8 mouse cellular contexts compared by ENCODE assay signal in the genomic region with DNA sequence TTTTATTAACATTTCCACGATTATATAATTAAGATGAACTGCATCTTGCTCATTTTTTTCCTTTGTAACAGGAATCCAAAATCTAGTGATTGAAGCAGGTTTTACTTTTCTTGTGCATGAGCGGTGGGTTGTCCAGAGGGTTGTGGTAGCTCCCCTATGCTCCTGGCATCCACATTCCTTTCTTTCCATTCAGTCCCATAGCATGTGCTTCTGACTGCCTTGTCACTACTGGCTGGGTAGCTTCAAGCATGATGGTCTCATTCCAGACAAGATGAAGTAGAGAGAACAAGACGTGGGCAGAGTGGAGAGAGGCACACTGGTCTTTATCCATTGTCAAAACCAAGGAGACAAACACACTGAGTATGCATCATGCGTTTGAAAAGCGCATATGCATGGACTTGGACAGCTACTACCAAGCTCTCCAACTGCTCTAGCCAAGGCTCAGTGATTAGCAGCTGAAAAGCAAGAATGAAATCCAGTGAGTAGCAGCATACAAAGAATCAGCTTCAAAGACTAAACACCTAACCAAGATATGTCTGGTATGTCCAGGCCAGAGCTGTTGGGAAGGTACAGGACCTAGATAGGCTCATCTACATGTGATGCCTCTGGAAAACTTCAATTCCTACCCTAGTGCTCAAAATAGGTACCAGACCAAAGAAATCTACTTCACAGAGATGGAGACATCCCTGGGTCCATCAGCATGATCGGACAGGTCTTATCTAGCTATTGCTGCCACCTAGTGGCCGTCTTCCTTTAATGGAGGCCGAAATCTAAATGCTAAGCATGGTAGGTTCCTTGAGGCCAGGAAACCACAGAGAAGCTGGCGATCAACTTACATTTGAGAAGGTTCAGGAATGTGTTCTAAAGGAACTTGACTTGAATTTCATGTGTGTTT. TPM values are rescaled to one million over a fixed set of nuclear protein-coding genes. Genes with fewer than 3 reads are reported as not detected.
DNase-seq lines count a peak whose midpoint lies in the region; ATAC-seq and TF ChIP-seq lines count a peak whose summit lies in the region.

No protein-coding gene starts in this region.

- H3K9me3 ChIP-seq in embryonic facial prominence, embryonic 15.5 days (replicated peaks) = no peaks in the 10 kb centered on the region
- no peaks in the 10 kb centered on the region for H3K9me3 ChIP-seq in heart, embryonic 10.5 days
- no peaks in the 10 kb centered on the region for H3K9me3 ChIP-seq in kidney, embryonic 15.5 days (replicated peaks)
- no peaks in the 10 kb centered on the region for H3K9me3 ChIP-seq in limb, embryonic 13.5 days
- H3K9me3 ChIP-seq in midbrain, postnatal 0 days (ENCODE audit: low read length) = no peaks in the 10 kb centered on the region

- H3K4me3 ChIP-seq in C2C12 (ENCODE audit: insufficient read depth, poor library complexity, severe bottlenecking) = no peak overlapping the region
- no peak overlapping the region for H3K4me3 ChIP-seq in embryonic facial prominence, embryonic 15.5 days (replicated peaks)
- H3K4me3 ChIP-seq in heart, embryonic 10.5 days = no peak overlapping the region
- H3K4me3 ChIP-seq in kidney, embryonic 15.5 days (replicated peaks) = no peak overlapping the region
- H3K4me3 ChIP-seq in limb, embryonic 13.5 days = no peak overlapping the region
- no peak overlapping the region for H3K4me3 ChIP-seq in midbrain, postnatal 0 days (ENCODE audit: low read depth, low read length)

- no peaks in the 10 kb centered on the region for H3K27me3 ChIP-seq in C2C12 (ENCODE audit: control insufficient read depth, insufficient read depth, insufficient read length)
- H3K27me3 ChIP-seq in embryonic facial prominence, embryonic 15.5 days = no peaks in the 10 kb centered on the region
- no peaks in the 10 kb centered on the region for H3K27me3 ChIP-seq in heart, embryonic 10.5 days (ENCODE audit: insufficient read depth, poor library complexity, severe bottlenecking)
- no peaks in the 10 kb centered on the region for H3K27me3 ChIP-seq in kidney, embryonic 15.5 days
- H3K27me3 ChIP-seq in limb, embryonic 13.5 days = no peaks in the 10 kb centered on the region
- H3K27me3 ChIP-seq in midbrain, postnatal 0 days (ENCODE audit: insufficient read depth, low read length) = no peaks in the 10 kb centered on the region

- H3ac ChIP-seq in C2C12 (ENCODE audit: control insufficient read depth, insufficient read length, low read depth) = no peak overlapping the region

- WGBS in embryonic facial prominence, embryonic 15.5 days = 50% methylated on average over 9 of the region's 9 CpGs
- 52% methylated on average over 9 of the region's 9 CpGs for WGBS in heart, embryonic 10.5 days
- WGBS in kidney, embryonic 15.5 days = 53% methylated on average over 9 of the region's 9 CpGs
- 54% methylated on average over 9 of the region's 9 CpGs for WGBS in limb, embryonic 13.5 days
- WGBS in midbrain, postnatal 0 days = 44% methylated on average over 9 of the region's 9 CpGs

- peak; percentile 43 for TF ChIP-seq CTCF in C2C12 (IDR thresholded peaks at IDR 0.05; ENCODE audit: control insufficient read depth, insufficient read depth, insufficient read length)
- TF ChIP-seq CTCF in midbrain, postnatal 0 days (IDR thresholded peaks at IDR 0.05) = peak; percentile 93

- H3K9ac ChIP-seq in embryonic facial prominence, embryonic 15.5 days = no peak overlapping the region
- no peak overlapping the region for H3K9ac ChIP-seq in kidney, embryonic 15.5 days
- H3K9ac ChIP-seq in limb, embryonic 13.5 days = no peak overlapping the region
- no peak overlapping the region for H3K9ac ChIP-seq in midbrain, postnatal 0 days (replicated peaks; ENCODE audit: low read length, poor library complexity, severe bottlenecking)

- no peaks in the 10 kb centered on the region for H3K36me3 ChIP-seq in C2C12 (ENCODE audit: control insufficient read depth, insufficient read depth)
- peaks cover 4% of the 10 kb centered on the region; the same call in 1 of the 2 replicates for H3K36me3 ChIP-seq in embryonic facial prominence, embryonic 15.5 days
- H3K36me3 ChIP-seq in heart, embryonic 10.5 days = peaks cover 16% of the 10 kb centered on the region
- peaks cover 22% of the 10 kb centered on the region for H3K36me3 ChIP-seq in kidney, embryonic 15.5 days
- H3K36me3 ChIP-seq in limb, embryonic 13.5 days = peaks cover 5% of the 10 kb centered on the region; the same call in 1 of the 2 replicates
- no peaks in the 10 kb centered on the region for H3K36me3 ChIP-seq in midbrain, postnatal 0 days (ENCODE audit: insufficient read depth, low read length)

- H3K27ac ChIP-seq in embryonic facial prominence, embryonic 15.5 days (replicated peaks) = no peak overlapping the region
- no peak overlapping the region for H3K27ac ChIP-seq in heart, embryonic 10.5 days
- no peak overlapping the region for H3K27ac ChIP-seq in kidney, embryonic 15.5 days
- no peak overlapping the region for H3K27ac ChIP-seq in limb, embryonic 13.5 days
- no peak overlapping the region for H3K27ac ChIP-seq in midbrain, postnatal 0 days (ENCODE audit: low read depth, low read length)

- peak; percentile 28 to 63 for DNase-seq in adrenal gland, postnatal 4 days (ENCODE audit: low spot score in 2 of 2)
- peak; percentile 87 for DNase-seq in heart, embryonic 10.5 days (ENCODE audit: low spot score)
- peak; percentile 96 for DNase-seq in midbrain, postnatal 0 days (ENCODE audit: low spot score)
- DNase-seq in spleen, postnatal 10 days (ENCODE audit: low spot score in 2 of 2) = peak; percentile 39 to 82

- peak; percentile 67; the same call in 1 of the 2 replicates for ATAC-seq in embryonic facial prominence, embryonic 15.5 days (ENCODE audit: insufficient number of reproducible peaks, low FRiP score, low TSS enrichment, low read depth)
- peak; percentile 79 for ATAC-seq in kidney, embryonic 15.5 days (replicated peaks; ENCODE audit: low FRiP score)
- peak; percentile 69 for ATAC-seq in limb, embryonic 13.5 days (ENCODE audit: low FRiP score, low read depth)
- peak; percentile 78 for ATAC-seq in midbrain, postnatal 0 days (ENCODE audit: low FRiP score)

- H3K79me3 ChIP-seq in C2C12 (ENCODE audit: low read depth) = no peaks in the 10 kb centered on the region

- no peak overlapping the region for H3K4me2 ChIP-seq in embryonic facial prominence, embryonic 15.5 days (replicated peaks)
- no peak overlapping the region for H3K4me2 ChIP-seq in kidney, embryonic 15.5 days
- no peak overlapping the region for H3K4me2 ChIP-seq in limb, embryonic 13.5 days (replicated peaks)
- no peak overlapping the region for H3K4me2 ChIP-seq in midbrain, postnatal 0 days (ENCODE audit: low read depth, low read length, poor library complexity, severe bottlenecking)

- no peaks in the 10 kb centered on the region for H3K79me2 ChIP-seq in C2C12 (ENCODE audit: control insufficient read depth, insufficient read depth)

- H3K4me1 ChIP-seq in embryonic facial prominence, embryonic 15.5 days = no peaks in the 10 kb centered on the region; the same call in 1 of the 2 replicates
- H3K4me1 ChIP-seq in heart, embryonic 10.5 days = 0 out of 2 replicates have a peak, but pooled peaks cover 3% of the 10 kb centered on the region
- 0 out of 2 replicates have a peak, but pooled peaks cover 3% of the 10 kb centered on the region for H3K4me1 ChIP-seq in kidney, embryonic 15.5 days
- peaks cover 30% of the 10 kb centered on the region for H3K4me1 ChIP-seq in limb, embryonic 13.5 days
- H3K4me1 ChIP-seq in midbrain, postnatal 0 days (ENCODE audit: insufficient read depth, low read length) = no peaks in the 10 kb centered on the region

TF ChIP-seq in C2C12, 6 proteins besides CTCF, POLR2A, EP300 and RAD21:
- TF ChIP-seq MAX (IDR thresholded peaks at IDR 0.05) (no peak), MYOD1 (IDR thresholded peaks at IDR 0.05; ENCODE audit: control insufficient read depth, insufficient read length, low read depth) (no peak), USF1 (IDR thresholded peaks at IDR 0.05; ENCODE audit: low read depth) (no peak), CEBPB (IDR thresholded peaks at IDR 0.05; ENCODE audit: low read depth) (no peak), FOSL1 (IDR thresholded peaks at IDR 0.05; ENCODE audit: insufficient read depth, low read length, poor library complexity, severe bottlenecking) (no peak), MYOG (IDR thresholded peaks at IDR 0.05; ENCODE audit: control insufficient read depth, extremely low read depth, insufficient read length) (no peak)
TF ChIP-seq in C2C12: peak in this region for 0.

RNA-seq across cellular contexts. Expression of a gene that starts 42.5 kb away (rescaled TPM):
- 4.9 TPM for polyA plus RNA-seq in C2C12 (2012; fragmentation: generic; extraction: Trizol)
- 100 to 1,000 TPM; 116 to 123 TPM for total RNA-seq in adrenal gland, postnatal 4 days (2021)
- 71.0 and 71.4 TPM in 2 replicates for polyA plus RNA-seq in embryonic facial prominence, embryonic 15.5 days (2015; fragmentation: Nextera tagmentation; extraction: Ambion mirVana)
- polyA plus RNA-seq in heart, embryonic 10.5 days (2016; fragmentation: Nextera tagmentation; extraction: Ambion mirVana) = 57.4 and 63.1 TPM in 2 replicates
- polyA plus RNA-seq in kidney, embryonic 15.5 days (2015; fragmentation: Nextera tagmentation; extraction: Ambion mirVana) = 68.4 and 76.6 TPM in 2 replicates
- polyA plus RNA-seq in limb, embryonic 13.5 days (2015; fragmentation: Nextera tagmentation; extraction: Ambion mirVana) = 101 and 103 TPM in 2 replicates
- 91.0 and 164 TPM in 2 replicates for total RNA-seq in midbrain, postnatal 0 days (2014; rRNA removed)
- 62.9 and 65.1 TPM in 2 replicates for polyA plus RNA-seq in midbrain, postnatal 0 days (2015; fragmentation: Nextera tagmentation; extraction: Ambion mirVana)

RNA-seq across cellular contexts. Expression of a gene that starts 49.8 kb away (rescaled TPM):
- 1.6 TPM for polyA plus RNA-seq in C2C12 (2012; fragmentation: generic; extraction: Trizol)
- total RNA-seq in adrenal gland, postnatal 4 days (2021) = 10 to 100 TPM in 1 of 2 experiments, 1 to 10 TPM in 1; 4.5 to 10.1 TPM
- polyA plus RNA-seq in embryonic facial prominence, embryonic 15.5 days (2015; fragmentation: Nextera tagmentation; extraction: Ambion mirVana) = 11.4 and 15.4 TPM in 2 replicates
- polyA plus RNA-seq in heart, embryonic 10.5 days (2016; fragmentation: Nextera tagmentation; extraction: Ambion mirVana) = 53.5 and 66.5 TPM in 2 replicates
- 56.8 and 58.0 TPM in 2 replicates for polyA plus RNA-seq in kidney, embryonic 15.5 days (2015; fragmentation: Nextera tagmentation; extraction: Ambion mirVana)
- 48.6 and 55.5 TPM in 2 replicates for polyA plus RNA-seq in limb, embryonic 13.5 days (2015; fragmentation: Nextera tagmentation; extraction: Ambion mirVana)
- 37.7 and 38.9 TPM in 2 replicates for total RNA-seq in midbrain, postnatal 0 days (2014; rRNA removed)
- polyA plus RNA-seq in midbrain, postnatal 0 days (2015; fragmentation: Nextera tagmentation; extraction: Ambion mirVana) = 21.2 and 24.1 TPM in 2 replicates

Comparison
In these comparisons a context has a peak if more than half of its experiments do, and no peak if none do; other contexts are left out.
1. DNase-seq: peak in every context shown above with its lines; median percentile 96 in midbrain, postnatal 0 days; 87 in heart, embryonic 10.5 days; 60 in spleen, postnatal 10 days; 46 in adrenal gland, postnatal 4 days.